Mouse (Mus musculus) neutrophil, adult 65 days (primary cell): ENCODE data around the gene Epb42. TPM values are rescaled to one million over a fixed set of nuclear protein-coding genes. Genes with fewer than 3 reads are reported as not detected.

Experiments
- total RNA-seq: library from RNA; stranded (reverse); gene quantifications from 2 replicates; pipeline ENCODE4 v1.2.4, GENCODE M21; 2023

The Epb42 gene
- total RNA-seq: 0.28 and 1.7 TPM in 2 replicates

GRCm38 (mm10) chr2:121036733-121037341 is at the start of gene Epb42:
Gene Epb42 (minus strand): TSS chr2:121037072.

GRCm38 (mm10) chr2:121085480-121086185 is 48.8 kb upstream of the Epb42 start, which contains the start of gene Tgm5:
Gene Tgm5 (minus strand): TSS chr2:121085841.

GRCm38 (mm10) chr2:121007925-121008663 is 28.8 kb downstream of the Epb42 start, which contains the start of gene Ccndbp1:
Gene Ccndbp1 (plus strand): TSS chr2:121008403.

GRCm38 (mm10) chr2:120976990-120977925 is 59.6 kb downstream of the Epb42 start, which contains the start of gene Tmem62:
Gene Tmem62 (plus strand): TSS chr2:120977017.

GRCm38 (mm10) chr2:120970559-120971080 is 66.3 kb downstream of the Epb42 start, which contains the start of gene Ubr1:
Gene Ubr1 (minus strand): TSS chr2:120970715.

Other genes starting within 250 kb of the Epb42 start
- gene Cdan1, start 186.9 kb downstream of the Epb42 start, total RNA-seq: 14.9 and 23.1 TPM in 2 replicates
- gene Ttbk2, start 186.5 kb downstream of the Epb42 start, total RNA-seq: 4.1 and 7.5 TPM in 2 replicates
- gene Ubr1, start 66.4 kb downstream of the Epb42 start, total RNA-seq: 26.6 and 38.8 TPM in 2 replicates
- 8.8 and 10.1 TPM in 2 replicates for gene Tmem62, start 60.1 kb downstream of the Epb42 start, total RNA-seq
- gene Ccndbp1, start 28.7 kb downstream of the Epb42 start, total RNA-seq: 70.8 and 83.1 TPM in 2 replicates
- not detected in 2 replicates for gene Tgm5, start 48.8 kb upstream of the Epb42 start, total RNA-seq
- not detected in 2 replicates for gene Tgm7, start 72.7 kb upstream of the Epb42 start, total RNA-seq
- gene Adal, start 103.4 kb upstream of the Epb42 start, total RNA-seq: 2.3 and 2.4 TPM in 2 replicates
- 4.1 and 7.0 TPM in 2 replicates for gene Lcmt2, start 103.6 kb upstream of the Epb42 start, total RNA-seq
- 29.3 and 37.9 TPM in 2 replicates for gene Tubgcp4, start 133.6 kb upstream of the Epb42 start, total RNA-seq
- 43.5 and 43.8 TPM in 2 replicates for gene Zscan29, start 134.1 kb upstream of the Epb42 start, total RNA-seq
- 31.7 and 41.2 TPM in 2 replicates for gene Trp53bp1, start 234.3 kb upstream of the Epb42 start, total RNA-seq